Mouse (Mus musculus) frontal cortex, postnatal 36 days (tissue): Measurements from ENCODE around the gene Fhl2.
"Not testable (repeated sequence)": the region's sequence is repeated elsewhere in the genome, so short reads cannot be mapped to it uniquely, and the experiment has no call there.

ENCODE experiments used
- DNase-seq, 2 experiments: peaks; one replicate each; pipeline ENCODE4 v3.0.0; 2022; ENCODE audit warnings: low spot score in 2 of 2

The Fhl2 gene

DNA sequence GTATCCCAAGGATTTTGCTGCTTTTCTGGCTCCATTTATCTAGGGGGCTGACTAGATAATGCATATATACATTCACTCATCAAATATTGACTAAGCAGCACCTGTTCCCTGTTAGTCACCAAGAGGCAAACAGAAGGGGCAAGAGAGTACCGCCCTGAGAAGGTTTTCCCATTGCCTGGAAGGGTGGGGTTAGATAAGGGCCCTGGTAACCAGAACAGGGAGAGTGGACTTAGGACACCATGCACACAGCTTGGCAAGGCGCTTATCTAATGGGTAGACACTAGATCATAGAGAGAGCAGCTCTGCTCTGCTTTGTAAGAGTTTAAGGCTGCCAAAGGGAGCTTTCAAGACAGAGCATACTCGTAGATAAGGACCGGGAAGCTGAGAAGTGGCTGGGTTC lies 44.2 kb downstream of the Fhl2 start:
- no peak for DNase-seq

DNA sequence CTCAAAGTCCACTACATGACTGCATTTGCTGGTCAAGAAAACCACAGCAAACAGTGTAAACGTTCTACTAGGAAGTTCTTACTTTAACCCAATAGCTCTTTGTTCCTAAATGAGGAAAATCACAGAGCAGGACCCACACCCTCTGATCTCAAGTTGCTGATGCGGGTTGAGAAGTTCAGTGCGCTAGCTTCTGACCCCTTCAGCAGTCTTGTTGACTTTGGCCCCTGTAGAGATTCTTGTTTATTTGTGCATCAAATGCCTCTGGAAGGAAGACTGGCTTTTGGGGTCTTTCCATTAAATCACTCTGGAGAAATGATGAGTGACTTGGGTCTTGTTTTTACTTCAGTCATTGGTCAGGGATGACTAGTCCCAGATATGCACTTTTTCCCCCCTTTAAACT lies 46.6 kb downstream of the Fhl2 start:
- no peak for DNase-seq

DNA sequence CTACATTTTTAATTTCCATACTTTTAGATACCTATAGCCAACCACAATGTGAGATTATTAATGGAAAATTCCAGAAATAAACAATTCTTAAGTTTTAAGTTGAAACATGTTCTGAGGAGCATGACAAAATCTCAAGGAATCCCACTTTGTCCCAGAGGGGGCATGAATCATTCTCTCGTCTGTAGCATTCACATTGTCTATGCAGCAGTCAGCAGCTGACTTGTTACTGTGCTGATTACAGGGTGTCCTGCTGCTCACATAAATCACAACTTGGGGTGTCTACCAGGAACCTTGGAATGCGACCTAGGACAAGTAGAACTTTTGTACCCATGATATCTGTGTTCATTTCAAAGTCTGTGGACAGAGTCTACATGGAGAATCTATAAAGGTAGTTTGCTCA lies 49.3 kb downstream of the Fhl2 start:
- no peak for DNase-seq

DNA sequence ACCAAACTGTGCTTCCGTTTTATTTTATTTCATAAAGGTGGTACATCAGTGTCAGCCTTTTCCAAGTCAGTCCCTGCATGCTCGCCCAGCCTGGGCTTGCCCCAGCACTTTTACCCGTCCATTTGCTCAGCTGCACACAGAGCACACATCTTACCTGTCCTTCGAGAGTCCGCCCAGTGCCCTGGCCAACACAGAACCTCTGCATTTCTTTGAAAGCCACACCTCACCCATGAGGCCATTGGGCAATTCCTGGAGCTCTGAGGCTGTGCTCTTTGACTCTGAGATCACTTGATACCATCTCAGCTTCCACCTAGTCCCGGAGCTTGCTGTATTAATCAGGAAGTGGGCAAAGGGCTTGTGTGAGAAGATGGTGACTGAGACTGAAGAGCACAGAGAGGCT lies 51.4 kb downstream of the Fhl2 start:
- no peak for DNase-seq

DNA sequence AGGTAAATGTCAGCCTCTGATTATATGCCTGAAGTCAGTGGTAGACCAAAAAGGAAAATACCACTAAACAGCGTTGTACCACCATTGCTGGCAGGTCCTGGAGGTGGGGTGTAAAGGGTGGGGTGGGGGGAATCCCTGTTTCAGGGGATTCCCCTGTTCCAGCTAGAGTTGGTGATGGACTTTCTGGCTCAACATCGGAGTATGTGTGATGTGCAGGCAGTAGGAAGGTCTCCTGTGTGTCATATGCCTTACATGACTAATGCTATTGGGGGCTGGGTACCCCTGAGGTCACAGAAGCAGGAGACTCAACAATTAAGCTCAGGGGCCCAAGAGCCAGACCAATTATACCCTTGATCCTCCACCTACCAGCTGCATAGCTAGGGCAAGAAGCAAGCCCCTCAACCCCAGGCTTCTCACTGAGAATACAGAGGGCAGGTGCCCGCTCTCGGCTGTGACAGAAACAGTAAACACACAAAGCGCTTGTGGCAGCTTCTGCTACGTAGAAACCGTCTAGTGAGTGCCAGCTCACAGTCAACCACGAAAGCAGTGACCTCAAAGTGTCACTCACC lies 52.4 kb downstream of the Fhl2 start:
- DNase-seq: no peak

DNA sequence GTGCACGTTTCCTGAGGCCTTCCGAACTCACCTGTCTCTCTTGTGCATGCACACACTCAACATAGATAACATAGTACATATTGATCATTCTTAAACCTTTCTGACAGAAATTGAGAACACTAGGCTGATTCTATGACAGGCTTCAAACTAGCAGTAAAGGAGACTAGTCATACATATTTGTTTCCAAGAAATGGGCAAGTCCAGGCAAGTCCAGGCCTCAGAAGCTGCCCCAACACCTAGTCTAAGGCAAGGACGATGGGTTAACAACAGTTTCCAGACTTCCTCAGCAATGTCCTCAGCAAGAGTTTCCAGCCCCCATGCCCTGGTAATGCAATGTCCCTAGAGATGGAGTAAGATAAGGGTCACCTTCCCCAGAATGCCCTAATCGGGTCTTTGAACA lies 53.0 kb downstream of the Fhl2 start:
- DNase-seq: no peak

DNA sequence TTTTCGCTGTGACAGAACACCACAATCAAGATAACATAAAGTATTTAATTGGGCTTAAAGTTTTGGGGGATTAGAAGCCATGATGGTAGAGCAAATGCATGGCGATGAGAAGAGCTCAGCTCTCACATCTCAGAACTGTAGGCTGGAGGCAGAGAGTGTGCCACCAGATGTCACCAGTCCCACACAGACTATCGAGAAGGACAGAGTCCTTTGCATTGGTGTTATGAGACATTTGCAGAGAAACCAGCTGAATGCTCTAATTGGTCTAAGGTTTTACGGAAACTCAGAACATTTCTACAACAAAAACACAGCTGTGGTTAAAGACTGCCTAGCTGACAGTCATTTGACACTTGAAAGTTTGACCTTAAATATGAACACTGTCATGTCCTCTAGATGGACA lies 53.5 kb downstream of the Fhl2 start:
- no peak for DNase-seq

DNA sequence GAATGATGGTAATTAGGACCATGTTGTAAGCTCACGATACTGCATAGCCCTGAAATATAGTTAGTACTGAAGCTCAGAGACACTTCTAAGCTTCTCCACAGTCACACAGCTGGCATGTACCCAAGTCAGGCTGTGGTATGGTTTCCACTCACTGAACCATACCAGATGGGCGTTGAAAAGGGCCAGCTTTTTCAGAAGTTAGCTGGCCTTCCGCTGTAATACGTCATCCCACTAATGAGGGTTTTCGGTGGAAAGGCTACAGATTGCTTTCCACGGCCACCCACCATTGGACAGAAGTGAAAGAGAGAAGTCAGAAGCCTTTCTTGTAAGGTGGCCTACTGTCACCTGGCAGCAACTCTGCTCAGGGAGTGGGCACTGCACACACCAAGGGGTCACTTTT lies 53.9 kb downstream of the Fhl2 start:
- DNase-seq: no peak

DNA sequence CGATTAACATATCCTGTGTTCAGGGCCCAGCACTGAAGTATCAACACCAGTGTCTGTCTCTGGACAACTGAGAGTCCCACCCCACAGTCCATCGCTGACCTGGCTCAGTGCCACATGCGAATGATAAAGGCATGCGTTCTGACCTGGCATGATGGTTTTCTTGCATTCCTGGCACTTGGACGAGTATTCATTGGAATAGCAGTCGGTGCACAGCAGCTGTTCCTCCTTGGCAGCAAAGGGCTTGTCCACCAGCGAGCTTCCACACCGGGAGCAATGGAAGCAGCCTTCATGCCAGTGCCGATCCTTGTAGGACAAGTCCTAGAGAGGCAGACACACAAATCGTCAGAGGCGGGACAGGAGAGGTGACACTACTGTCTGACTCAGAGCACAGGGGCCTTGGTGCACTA lies 55.2 kb downstream of the Fhl2 start:
- no peak for DNase-seq

DNA sequence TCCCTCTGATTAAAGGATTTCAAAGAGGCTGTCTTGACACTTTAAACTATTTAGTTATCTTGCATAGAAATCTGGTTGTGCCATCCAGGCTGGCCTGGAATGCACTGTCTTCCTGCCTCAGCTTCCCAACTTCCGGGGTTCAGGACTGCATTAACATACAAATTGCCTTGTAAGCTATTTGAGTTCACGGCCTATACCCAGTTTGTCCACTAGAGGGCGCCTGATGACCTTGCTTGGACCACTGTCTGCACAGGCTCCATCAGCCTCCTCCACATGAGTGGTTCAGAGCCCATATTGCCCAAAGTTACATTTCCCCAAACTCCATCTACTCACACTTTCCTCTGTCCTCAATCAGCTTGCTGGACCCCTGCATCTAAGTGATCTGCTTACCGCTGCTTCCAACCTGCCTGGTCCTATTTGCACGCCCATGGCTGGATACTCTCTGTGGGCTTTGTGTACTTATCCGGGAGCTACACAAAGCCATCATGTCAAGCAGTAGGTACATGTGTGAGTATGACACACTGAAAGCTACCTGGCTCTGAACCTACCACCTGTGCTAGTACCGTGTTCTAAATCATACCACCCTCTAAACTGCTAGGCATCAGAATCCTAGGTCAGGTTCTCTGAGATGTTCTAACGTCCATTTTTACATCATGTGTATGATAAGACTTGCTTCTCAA lies 57.1 kb downstream of the Fhl2 start:
- peak; percentile 84 to 93 for DNase-seq

DNA sequence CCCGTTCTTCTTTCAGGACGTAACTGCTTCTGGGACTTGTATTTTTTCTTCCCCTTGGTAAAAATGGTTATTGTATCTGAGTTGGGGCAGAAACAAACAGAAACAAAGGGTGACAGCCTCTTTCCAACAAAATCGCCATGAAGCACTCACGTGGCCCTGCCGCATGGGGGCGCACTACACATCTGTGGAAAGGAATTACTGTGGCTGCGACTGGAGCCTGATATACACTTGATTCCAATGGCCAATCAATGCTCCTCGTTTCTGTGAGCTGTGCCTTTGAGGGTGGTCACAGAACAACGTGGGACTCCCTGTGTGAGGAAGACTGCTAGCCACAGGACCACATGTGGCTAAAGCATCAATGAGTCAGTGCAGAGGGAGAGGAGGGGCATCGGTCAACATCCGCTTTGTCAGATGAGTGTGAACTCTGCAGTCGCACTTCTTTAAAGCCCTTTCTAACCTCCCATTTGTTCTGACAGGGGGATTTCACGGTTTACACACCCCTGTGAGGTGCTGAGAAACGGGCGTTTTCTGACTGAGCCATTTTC lies 58.4 kb downstream of the Fhl2 start:
- DNase-seq: no peak

DNA sequence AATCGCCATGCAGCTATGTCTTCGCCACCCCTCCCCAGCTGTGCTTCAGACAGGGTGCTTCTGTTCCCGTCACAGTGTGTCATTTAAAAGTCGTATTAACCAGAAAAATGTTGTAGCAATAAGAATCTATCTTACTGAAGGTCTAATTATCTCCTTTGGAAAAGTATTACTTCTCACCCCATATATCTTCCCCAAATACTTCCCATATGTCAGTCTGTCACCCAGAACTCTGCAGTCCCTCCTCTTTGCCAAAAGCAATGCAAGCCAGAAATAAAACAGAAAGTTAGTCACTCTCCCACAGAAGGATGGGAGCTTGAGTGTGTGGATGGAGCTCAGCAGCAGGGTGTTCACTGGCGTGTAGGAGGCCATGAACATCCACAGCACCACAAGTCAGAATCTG lies 59.5 kb downstream of the Fhl2 start:
- peak; percentile 59 to 80 for DNase-seq

DNA sequence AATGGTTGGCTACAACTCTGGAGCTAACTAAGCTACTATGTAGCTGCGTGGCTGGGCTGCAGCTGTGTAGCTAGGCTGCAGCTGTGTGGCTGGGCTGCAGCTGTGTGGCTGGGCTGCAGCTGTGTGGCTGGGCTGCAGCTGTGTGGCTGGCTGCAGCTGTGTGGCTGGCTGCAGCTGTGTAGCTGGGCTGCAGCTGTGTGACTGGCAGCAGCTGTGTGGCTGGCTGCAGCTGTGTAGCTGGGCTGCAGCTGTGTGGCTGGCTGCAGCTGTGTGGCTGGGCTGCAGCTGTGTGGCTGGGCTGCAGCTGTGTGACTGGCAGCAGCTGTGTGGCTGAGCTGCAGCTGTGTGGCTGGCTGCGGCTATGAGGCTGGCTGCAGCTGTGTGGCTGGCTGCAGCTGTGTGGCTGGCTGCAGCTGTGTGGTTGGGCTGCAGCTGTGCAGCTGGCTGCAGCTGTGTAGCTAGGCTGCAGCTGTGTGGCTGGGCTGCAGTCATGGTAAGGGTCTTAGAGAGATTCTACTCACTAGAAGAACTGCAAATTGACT lies 60.2 kb downstream of the Fhl2 start:
- not testable (repeated sequence) for DNase-seq

DNA sequence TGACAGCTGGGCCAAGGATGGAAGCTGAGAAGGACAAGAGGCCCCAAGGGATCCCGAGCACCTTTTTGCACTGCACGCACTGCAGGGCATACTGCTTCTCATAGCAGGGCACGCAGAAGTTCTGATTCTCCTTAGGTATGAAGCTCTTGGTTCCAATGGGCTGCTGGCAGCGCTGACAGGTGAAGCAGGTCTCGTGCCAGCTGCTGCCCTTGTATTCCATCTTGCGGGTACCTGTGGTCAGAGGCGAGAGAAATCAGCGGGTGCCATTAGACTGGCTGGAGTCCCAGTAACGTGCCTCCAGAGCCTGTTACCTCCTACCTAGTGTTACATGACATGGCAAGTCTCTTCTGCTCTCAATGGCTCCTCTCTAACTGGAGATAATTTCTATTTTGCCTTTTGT lies 65.2 kb downstream of the Fhl2 start:
- no peak for DNase-seq

DNA sequence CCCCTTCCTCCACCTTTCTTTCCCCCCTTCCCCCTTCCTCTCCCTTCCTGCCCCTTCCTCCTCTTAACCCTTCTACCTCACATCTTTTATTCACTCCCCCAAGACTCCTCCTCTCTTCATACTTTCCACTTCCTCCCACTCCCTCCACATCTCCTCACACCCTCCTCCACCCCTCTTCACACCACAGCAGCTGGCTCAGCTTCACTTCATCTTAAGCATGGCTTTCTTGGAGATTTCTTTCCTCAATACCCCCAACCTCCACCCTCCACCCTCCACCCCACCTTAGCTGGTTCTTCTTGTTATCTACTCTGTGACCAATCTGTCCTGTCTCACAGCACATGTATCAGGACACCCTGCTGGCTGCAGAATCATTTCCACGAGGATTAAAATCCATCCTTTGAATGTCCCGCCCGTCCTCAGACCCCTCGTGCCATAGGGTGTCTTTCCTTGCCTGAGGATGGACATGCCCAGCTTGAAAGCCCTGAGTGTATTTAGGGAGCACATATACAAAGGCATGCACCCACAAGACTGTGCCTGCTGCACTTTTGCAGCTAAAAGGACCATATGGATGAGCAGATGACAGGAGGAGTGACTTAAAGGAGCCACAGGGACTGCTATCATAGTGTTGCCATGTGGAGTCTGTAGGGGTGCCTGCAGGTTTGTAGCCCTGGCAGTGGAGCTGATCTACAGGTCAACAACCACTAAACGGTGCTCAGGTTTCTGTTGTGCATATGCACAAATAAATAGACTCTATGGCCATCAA lies 66.4 kb downstream of the Fhl2 start:
- DNase-seq: peak in 1 of 2 experiments; percentile 48

DNA sequence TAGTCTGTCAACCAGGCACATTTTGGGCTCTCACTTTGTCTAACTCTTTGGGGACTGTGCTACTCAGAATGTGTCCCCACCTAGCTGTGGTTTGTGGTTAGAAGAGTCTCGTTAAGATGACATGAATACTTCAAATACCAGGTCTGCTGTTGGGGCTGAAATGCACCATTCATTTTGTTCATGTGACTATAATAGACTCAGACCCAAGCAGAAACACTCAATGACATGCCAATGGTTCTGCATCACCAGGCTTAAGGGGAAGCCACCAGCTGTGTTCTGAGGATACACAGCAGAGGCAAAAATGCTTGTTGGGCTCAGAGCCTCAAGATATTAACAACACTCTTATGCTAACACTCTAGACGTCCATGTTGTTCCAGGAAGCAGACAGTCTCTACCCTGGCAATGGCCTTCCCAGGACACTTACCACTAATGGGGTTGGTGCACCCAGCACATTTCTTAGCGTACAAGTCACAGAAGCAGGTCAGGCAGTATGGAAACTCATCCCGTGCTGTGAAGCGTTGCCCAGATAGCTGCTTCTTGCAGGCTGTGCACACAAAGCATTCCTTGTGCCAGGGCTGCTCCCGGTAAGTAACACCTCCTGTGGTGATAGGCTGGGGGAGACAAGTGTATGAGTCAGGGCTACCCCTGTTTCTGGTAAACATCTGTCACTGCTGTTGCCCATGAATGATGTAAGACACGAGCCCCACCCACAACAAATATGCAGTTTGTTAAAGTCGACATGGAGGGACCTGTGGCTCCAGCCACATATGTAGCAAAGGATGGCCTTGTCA lies 68.8 kb downstream of the Fhl2 start:
- no peak for DNase-seq

DNA sequence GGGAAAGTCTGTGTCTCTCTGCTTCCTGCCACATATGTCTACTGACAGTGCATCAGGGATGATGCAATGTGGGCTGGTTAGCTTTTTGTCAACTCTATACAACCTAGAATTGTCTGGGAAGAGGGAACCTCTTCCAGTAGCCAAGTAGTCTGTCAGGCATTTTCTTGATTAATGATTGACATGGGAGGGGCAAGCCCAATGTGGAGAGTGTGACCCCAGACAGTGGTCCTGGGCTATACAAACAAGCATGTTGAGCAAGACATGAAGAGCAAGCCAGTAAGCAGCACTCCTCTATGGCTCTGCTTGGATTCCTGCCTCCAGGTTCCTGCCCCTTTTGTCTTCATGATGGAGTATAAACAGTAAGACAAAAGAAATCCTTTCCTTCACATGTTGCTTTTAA lies 69.6 kb downstream of the Fhl2 start:
- DNase-seq: no peak

DNA sequence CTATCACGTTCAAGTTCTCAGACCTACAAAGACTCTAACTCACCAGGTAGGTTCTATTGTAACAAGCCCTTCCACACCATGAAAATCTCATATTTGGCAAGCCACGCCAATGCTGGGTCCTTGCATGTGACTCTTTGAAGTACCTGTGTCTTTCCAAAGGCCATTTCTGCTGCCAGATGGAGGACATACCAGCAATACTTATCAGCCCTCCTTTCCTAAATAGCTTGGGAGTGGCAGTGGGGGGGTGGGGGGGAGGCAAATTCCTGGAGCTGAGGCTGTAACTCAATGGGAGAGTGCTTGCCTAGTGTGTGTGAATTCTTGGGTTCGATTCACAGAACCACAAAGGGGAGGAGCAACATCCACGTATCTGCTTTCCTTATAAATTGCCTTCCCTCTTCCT lies 72.1 kb downstream of the Fhl2 start:
- no peak for DNase-seq

DNA sequence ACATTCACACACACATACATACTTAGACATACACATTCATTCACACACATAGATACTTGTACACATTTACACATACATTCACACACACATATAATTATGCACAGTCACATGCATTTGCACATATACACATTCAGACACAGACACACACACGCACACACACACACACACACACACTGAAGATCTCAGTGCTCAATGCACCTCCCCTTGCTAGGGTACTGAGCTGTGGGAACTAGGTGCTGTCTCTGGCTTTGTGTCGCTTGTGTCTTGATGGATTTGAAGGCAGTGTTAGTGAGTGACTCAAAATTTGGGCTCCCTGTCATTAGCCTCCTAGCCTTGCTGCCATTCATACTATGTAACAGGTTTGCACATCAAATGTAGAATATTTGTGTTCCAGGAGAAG lies 74.2 kb downstream of the Fhl2 start:
- DNase-seq: no peak

DNA sequence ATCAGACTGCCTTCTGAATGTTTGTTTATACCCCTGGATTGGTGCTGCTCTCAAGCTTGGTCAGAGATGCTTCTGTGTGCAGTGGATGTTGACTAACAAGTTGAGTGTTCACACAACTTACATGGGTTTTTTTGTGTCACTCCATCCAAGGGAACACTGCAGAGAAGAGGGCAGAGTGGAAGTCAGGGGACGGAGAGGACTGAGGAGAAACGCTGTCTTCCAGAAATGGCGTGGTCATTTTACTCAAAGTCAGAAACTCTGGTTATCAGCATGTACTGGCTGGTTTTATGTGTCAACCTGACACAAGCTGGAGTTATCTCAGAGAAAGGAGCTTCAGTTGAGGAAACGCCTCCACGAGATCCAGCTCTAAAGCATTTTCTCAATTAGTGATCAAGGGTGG lies 75.8 kb downstream of the Fhl2 start:
- no peak for DNase-seq

DNA sequence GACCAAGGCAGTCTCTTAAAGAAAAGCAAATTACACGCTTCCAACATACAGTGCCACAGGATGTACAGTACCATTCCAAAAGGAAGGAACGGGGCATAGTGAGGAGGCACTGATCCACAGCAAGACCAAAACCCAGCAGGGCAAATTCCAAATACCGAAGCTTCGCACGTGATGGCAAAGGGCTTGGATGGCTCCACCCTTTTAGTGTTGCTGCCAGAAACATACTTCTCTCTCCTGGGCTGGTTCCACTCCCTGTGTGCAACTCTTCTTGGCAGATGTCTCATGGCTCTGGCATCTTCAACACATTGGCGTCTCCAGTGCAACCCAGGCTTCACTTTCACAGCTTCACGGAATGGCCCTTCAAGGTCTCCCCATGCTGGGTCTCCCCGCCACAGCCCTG lies 79.3 kb downstream of the Fhl2 start:
- DNase-seq: no peak

DNA sequence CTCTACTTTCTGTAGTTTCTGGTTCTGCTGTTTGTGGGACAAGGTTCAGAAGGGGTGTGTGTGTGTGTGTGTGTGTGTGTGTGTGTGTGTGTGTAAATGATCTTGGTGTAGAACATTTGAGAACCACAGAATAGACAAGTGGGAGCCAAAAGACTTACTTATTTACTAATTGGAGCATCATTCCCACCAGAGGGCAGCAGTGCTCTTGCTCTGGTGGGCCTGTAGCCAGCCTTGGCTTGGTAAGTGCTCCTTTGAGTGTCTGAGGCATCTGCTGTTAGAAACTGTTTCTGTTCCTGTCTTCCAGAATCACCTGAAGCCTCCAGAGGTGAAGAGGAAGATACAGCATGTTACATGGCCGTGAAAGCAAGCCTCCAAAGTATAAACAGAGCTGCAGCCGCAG lies 83.9 kb downstream of the Fhl2 start:
- peak; percentile 44 to 84 for DNase-seq
